Mouse (Mus musculus) ES-Bruce4 (cell line): ENCODE results near the gene H3f3a.

Experiments used
- CTCF ChIP-seq: IDR thresholded peaks from one replicate; pipeline ENCODE4 v1.8.1; 2011; ENCODE audit warnings: low read depth, low read length
- EP300 ChIP-seq: IDR thresholded peaks from 2 replicates; pipeline ENCODE4 v1.6.1; 2011; ENCODE audit warnings: low read depth, low read length; ENCODE audit not compliant: insufficient read depth
- POLR2A ChIP-seq: IDR thresholded peaks from one replicate; pipeline ENCODE4 v1.8.1; 2011; ENCODE audit warnings: low read length; ENCODE audit not compliant: insufficient read depth

DNA sequence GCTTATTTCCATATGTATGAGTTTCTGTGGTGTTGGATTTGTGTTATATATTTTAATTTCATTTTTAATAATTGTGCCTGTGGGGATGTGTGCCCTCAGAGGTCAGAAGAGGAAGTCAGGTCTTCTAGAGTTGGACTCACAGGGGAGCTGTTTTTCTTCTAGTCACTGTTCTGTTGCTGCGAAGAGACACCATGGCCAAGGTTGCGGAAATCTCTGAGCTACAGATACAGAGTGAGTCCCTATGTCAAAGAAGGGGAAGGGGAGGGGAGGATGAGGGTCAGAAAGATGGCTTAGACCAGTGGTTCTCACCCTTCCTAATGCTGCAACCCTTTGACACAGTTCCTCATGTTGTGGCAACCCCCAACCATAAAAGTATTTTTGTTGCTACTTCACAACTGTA lies 57.0 kb downstream of the H3f3a start:
- TF ChIP-seq CTCF: no peak
- TF ChIP-seq POLR2A: no peak
- TF ChIP-seq EP300: no peak
